Mouse (Mus musculus) kidney, embryonic 14.5 days (tissue): ENCODE measurements around the gene Wiz. TPM values are rescaled to one million over a fixed set of nuclear protein-coding genes. Genes with fewer than 3 reads are reported as not detected.

Experiments used
- ATAC-seq: fragments of 200-750 bp; cut with Nextera tagmentation; 2 replicates; pipeline ENCODE4 v1.8.0; 2017; ENCODE audit warnings: moderate number of reproducible peaks, mild to moderate bottlenecking, moderate TSS enrichment, moderate library complexity; ENCODE audit not compliant: low FRiP score, low TSS enrichment
- H3K27ac ChIP-seq: fragments of 300-500 bp; sonication (generic); 2 replicates; pipeline ENCODE4 v1.5.1; 2014; ENCODE audit warnings: low read depth, mild to moderate bottlenecking, low read length, moderate library complexity, mixed read lengths
- H3K27me3 ChIP-seq: fragments of 300-500 bp; sonication (generic); 2 replicates; pipeline ENCODE4 v1.6.1; 2014; ENCODE audit warnings: mild to moderate bottlenecking, low read length; ENCODE audit not compliant: control insufficient read depth, insufficient read depth
- H3K36me3 ChIP-seq: fragments of 300-500 bp; sonication (generic); 2 replicates; pipeline ENCODE4 v1.6.1; 2014; ENCODE audit warnings: low read length, mixed read lengths; ENCODE audit not compliant: control insufficient read depth, insufficient read depth
- H3K4me1 ChIP-seq: fragments of 300-500 bp; sonication (generic); 2 replicates; pipeline ENCODE4 v1.6.1; 2014; ENCODE audit warnings: low read length, mixed read lengths; ENCODE audit not compliant: control insufficient read depth, insufficient read depth
- H3K4me2 ChIP-seq: fragments of 300-500 bp; sonication (generic); replicated peaks from 2 replicates; pipeline ENCODE4 v1.6.1; 2014; ENCODE audit warnings: low read depth, mild to moderate bottlenecking, low read length
- H3K4me3 ChIP-seq: fragments of 300-500 bp; sonication (generic); 2 replicates; pipeline ENCODE4 v1.5.1; 2014; ENCODE audit warnings: mild to moderate bottlenecking, low read length
- H3K9ac ChIP-seq: fragments of 300-500 bp; sonication (generic); 2 replicates; pipeline ENCODE4 v1.6.1; 2014; ENCODE audit warnings: low read depth, mild to moderate bottlenecking, low read length, moderate library complexity
- H3K9me3 ChIP-seq: fragments of 300-500 bp; sonication (generic); 2 replicates; pipeline ENCODE4 v1.6.1; 2016; ENCODE audit warnings: low read length; ENCODE audit not compliant: control insufficient read depth
- WGBS: fragments of 180-500 bp; shearing (Covaris S2); extraction: QIAGEN DNeasy Blood & Tissue Kit; methylation state at CpG from one replicate; pipeline ENCODE4 v1.1.7; 2014; 5-methylcytosine and 5-hydroxymethylcytosine counted together
- polyA plus RNA-seq: library from polyadenylated mRNA; unstranded; fragments of >200 nt; fragmentation: Nextera tagmentation; extraction: Ambion mirVana; gene quantifications from 2 replicates; pipeline ENCODE4 v1.2.1, GENCODE M21; 2014

Gene Wiz
- polyA plus RNA-seq, 1 experiment from 2014 or later = 37.2 TPM

GRCm38 (mm10) chr17:32388370-32389100 lies 704 bp downstream of the Wiz start:
- H3K27me3 ChIP-seq = peaks cover 25% of the 10 kb centered on the region
- peak overlapping the region; percentile 74 for H3K27ac ChIP-seq
- 2% methylated on average over 28 of the region's 39 CpGs for WGBS

GRCm38 (mm10) chr17:32387986-32388369 lies 1.3 kb downstream of the Wiz start:
- Histone ChIP-seq H3K27ac (peak overlapping the region; percentile 74; the same call in 1 of the 2 replicates), H3K4me1 (peaks cover 16% of the 10 kb centered on the region), H3K4me3 (peak overlapping the region; percentile 78), H3K9ac (peak overlapping the region; percentile 77; the same call in 1 of the 2 replicates), H3K4me2 (peak overlapping the region; percentile 96), H3K27me3 (peaks cover 25% of the 10 kb centered on the region), H3K9me3 (no peaks in the 10 kb centered on the region), H3K36me3 (peaks cover 6% of the 10 kb centered on the region; the same call in 1 of the 2 replicates)
- ATAC-seq = peak; percentile 18; the same call in 1 of the 2 replicates
- 21% methylated on average over 7 of the region's 7 CpGs for WGBS

More at GRCm38 (mm10) chr17:32388370-32389100, 704 bp downstream of the Wiz start:
- peak overlapping the region; percentile 78 for H3K4me3 ChIP-seq
- H3K4me2 ChIP-seq = peak overlapping the region; percentile 96
- H3K9me3 ChIP-seq = no peaks in the 10 kb centered on the region
- H3K4me1 ChIP-seq = peaks cover 16% of the 10 kb centered on the region
- ATAC-seq = peak; percentile 59
- H3K9ac ChIP-seq = peak overlapping the region; percentile 77
- peaks cover 6% of the 10 kb centered on the region; the same call in 1 of the 2 replicates for H3K36me3 ChIP-seq

DNA sequence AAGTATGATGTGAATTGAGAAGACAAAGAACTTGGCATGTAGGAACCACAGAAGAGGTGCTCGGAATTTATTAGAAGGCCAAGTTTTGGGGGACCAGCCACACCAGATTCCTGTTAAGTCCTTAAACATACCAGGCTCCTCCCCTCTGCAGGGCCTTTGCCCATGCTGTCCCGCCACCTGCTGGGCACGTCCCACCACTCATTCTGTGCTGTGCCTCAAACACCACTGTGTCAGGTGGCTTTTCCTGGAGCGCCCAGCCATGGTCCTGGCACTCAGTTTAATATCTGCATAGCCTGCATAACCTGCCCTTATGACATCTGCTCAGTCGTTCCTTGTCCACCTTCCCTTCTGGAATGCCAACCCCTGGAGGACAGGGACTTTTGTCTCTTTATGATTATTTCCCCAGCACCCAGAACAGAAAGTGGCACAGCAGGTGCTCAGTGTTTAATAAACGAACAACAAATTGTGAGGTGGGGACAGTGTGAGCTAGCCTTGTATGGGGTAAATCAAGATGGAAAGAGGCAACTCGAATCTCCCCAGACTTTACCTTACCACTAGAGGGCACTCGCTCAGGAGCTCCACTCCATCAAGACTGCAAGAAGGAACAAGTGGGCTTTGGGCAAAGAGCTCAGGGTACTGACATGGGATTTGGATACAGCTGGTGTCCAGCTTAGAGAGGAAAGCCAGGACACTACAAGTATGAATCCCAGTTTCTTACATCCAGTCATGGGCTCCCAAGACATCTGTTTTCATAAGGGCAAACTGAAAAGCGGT lies 2.4 kb downstream of the Wiz start:
- Histone ChIP-seq H3K4me3 (no peak overlapping the region), H3K9ac (no peak overlapping the region), H3K36me3 (peaks cover 6% of the 10 kb centered on the region; the same call in 1 of the 2 replicates), H3K27ac (no peak overlapping the region), H3K4me2 (no peak overlapping the region), H3K27me3 (peaks cover 16% of the 10 kb centered on the region), H3K9me3 (no peaks in the 10 kb centered on the region), H3K4me1 (peaks cover 12% of the 10 kb centered on the region)
- no peak for ATAC-seq
- 78% methylated on average over 9 of the region's 9 CpGs for WGBS

DNA sequence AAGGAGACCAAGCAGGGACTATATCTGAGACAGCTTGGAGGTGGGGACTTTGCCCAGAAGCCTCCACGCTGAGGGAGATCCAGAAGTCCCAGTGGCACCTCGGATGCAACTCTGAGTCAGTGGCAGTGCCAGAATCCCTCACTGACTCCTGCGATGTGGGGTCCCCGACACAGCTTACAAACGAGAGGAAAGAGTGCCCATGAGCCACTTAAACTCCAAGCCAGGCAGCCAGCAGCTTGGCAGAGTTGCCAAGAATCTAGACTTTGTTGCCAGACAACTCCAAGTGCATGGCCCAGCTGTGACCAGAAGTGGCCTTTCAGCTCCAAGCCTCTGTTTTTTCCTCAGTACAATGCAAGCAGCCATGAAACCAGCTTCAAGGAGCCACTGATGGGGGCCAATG lies 5.6 kb downstream of the Wiz start:
- peaks cover 12% of the 10 kb centered on the region for H3K4me1 ChIP-seq
- no peak overlapping the region for H3K27ac ChIP-seq
- H3K9ac ChIP-seq = no peak overlapping the region
- H3K4me2 ChIP-seq = no peak overlapping the region
- no peak for ATAC-seq
- H3K36me3 ChIP-seq = peaks cover 11% of the 10 kb centered on the region; the same call in 1 of the 2 replicates
- 86% methylated on average over 5 of the region's 5 CpGs for WGBS
- no peaks in the 10 kb centered on the region for H3K27me3 ChIP-seq
- H3K4me3 ChIP-seq = no peak overlapping the region
- no peaks in the 10 kb centered on the region for H3K9me3 ChIP-seq

DNA sequence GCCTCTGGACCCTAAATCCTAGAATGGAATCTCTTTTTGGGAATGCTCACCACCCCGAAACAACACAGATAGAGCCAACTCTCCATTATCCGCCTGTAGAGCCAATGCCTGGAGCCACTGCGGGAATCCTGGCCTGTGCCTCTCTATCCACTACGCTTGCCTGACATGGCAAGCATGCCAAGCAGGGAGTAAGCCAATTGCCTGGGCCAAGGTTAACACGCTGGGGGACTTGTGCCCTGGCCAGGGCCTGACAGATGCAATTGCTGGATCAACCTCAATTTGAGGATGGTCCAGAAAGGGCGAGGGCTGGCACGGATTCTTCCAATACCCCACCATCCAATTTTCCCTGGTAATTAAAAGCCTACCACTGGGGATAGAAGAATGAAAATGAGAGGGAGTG lies 6.7 kb downstream of the Wiz start:
- H3K27me3 ChIP-seq = no peaks in the 10 kb centered on the region
- H3K36me3 ChIP-seq = peaks cover 17% of the 10 kb centered on the region; the same call in 1 of the 2 replicates
- H3K4me2 ChIP-seq = no peak overlapping the region
- H3K9me3 ChIP-seq = no peaks in the 10 kb centered on the region
- ATAC-seq = no peak
- WGBS = 94% methylated on average over 7 of the region's 7 CpGs
- H3K27ac ChIP-seq = no peak overlapping the region
- peaks cover 6% of the 10 kb centered on the region; the same call in 1 of the 2 replicates for H3K4me1 ChIP-seq
- H3K4me3 ChIP-seq = no peak overlapping the region
- no peak overlapping the region for H3K9ac ChIP-seq

GRCm38 (mm10) chr17:32378786-32379185 lies 10.5 kb downstream of the Wiz start:
- H3K27me3 ChIP-seq = no peaks in the 10 kb centered on the region
- no peaks in the 10 kb centered on the region for H3K9me3 ChIP-seq
- ATAC-seq = no peak
- H3K4me3 ChIP-seq = no peak overlapping the region
- 0 out of 2 replicates have a peak, but pooled peaks cover 2% of the 10 kb centered on the region for H3K4me1 ChIP-seq
- H3K27ac ChIP-seq = no peak overlapping the region
- H3K36me3 ChIP-seq = peaks cover 24% of the 10 kb centered on the region; the same call in 1 of the 2 replicates
- H3K4me2 ChIP-seq = no peak overlapping the region
- H3K9ac ChIP-seq = no peak overlapping the region
- WGBS = 81% methylated on average over 2 of the region's 2 CpGs

DNA sequence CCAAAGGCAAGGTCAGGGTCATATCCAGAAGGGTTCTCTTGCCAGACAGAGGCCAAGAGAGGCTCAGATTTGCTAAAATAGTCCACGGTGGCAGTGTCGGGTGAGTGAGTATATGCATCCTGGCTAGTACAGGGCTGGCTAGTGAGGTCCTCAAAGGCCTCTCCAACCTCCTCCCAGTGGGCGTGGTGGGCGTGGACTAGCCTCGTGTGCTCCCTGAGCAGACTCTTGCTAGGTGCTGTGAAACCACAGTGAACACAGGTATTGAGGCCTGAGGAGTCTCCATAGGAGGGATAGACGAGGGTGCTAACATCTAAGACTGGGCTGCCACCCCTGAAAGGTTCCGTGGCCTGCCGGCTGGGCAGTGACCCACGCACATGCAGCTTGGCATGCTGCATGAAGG lies 12.1 kb downstream of the Wiz start:
- H3K9ac ChIP-seq = no peak overlapping the region
- WGBS = 84% methylated on average over 9 of the region's 9 CpGs
- H3K27ac ChIP-seq = no peak overlapping the region
- 0 out of 2 replicates have a peak, but pooled peaks cover 2% of the 10 kb centered on the region for H3K4me1 ChIP-seq
- no peak for ATAC-seq
- H3K4me3 ChIP-seq = no peak overlapping the region
- peaks cover 24% of the 10 kb centered on the region; the same call in 1 of the 2 replicates for H3K36me3 ChIP-seq
- no peaks in the 10 kb centered on the region for H3K27me3 ChIP-seq
- no peak overlapping the region for H3K4me2 ChIP-seq
- H3K9me3 ChIP-seq = no peaks in the 10 kb centered on the region

- Histone ChIP-seq H3K4me2 (no peak overlapping the region), H3K4me3 (no peak overlapping the region), H3K4me1 (0 out of 2 replicates have a peak, but pooled peaks cover 2% of the 10 kb centered on the region), H3K36me3 (peaks cover 24% of the 10 kb centered on the region; the same call in 1 of the 2 replicates), H3K27ac (no peak overlapping the region), H3K27me3 (no peaks in the 10 kb centered on the region), H3K9ac (no peak overlapping the region), H3K9me3 (no peaks in the 10 kb centered on the region)
- ATAC-seq = no peak
- 78% methylated on average over 15 of the region's 15 CpGs for whole genome bisulfite sequencing
Measured at GRCm38 (mm10) chr17:32376475-32376874, 12.8 kb downstream of the Wiz start.
